Comparison of ENCODE assay signal across 7 mouse cellular contexts in the genomic region with DNA sequence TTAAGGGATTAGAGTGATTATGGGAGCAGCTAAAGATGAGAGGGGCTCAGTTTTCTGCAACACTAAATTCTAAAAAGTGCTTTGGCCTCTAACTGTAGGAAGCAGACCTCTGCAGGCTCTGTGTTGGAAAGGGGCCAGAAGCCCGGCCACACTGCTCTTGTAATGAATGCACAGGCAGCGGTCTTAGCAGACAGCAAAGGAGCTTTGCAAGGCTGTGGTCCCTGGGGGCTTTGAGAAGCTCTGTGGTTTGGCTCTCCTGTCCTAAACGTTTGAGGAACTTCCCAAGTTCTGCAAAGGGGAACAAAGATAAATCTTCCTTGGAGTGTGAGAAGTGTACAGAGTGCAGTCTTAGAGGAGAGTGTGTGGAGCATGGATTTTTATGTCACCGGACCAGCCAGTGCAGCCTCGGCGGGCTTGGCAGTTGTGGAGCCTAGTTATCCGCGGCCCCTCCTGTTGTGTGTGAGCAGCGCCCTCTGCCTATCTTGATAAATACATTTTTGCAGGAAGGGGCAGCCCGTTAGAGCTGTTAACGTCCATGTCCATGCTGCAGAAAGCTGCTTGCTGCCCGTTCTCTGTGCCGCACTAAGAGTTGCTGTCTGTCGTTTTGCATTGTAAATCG. TPM values are rescaled to one million over a fixed set of nuclear protein-coding genes. Genes with fewer than 3 reads are reported as not detected.
DNase-seq lines count a peak whose midpoint lies in the region; ATAC-seq and TF ChIP-seq lines count a peak whose summit lies in the region.

No protein-coding gene starts in this region.

- H3K27ac ChIP-seq in limb, embryonic 14.5 days (replicated peaks; ENCODE audit: low read depth, low read length), result no peak overlapping the region
- H3K27ac ChIP-seq in limb, embryonic 10.5 days, result no peak overlapping the region
- H3K27ac ChIP-seq in kidney, postnatal 0 days, result no peak overlapping the region

- H3K27me3 ChIP-seq in limb, embryonic 14.5 days (ENCODE audit: control insufficient read depth, insufficient read depth, low read length), result no peaks in the 10 kb centered on the region
- H3K27me3 ChIP-seq in limb, embryonic 10.5 days (ENCODE audit: low read depth, poor library complexity, severe bottlenecking), result no peaks in the 10 kb centered on the region
- no peaks in the 10 kb centered on the region for H3K27me3 ChIP-seq in kidney, postnatal 0 days (ENCODE audit: insufficient read depth, low read length)

- peak; percentile 69 for DNase-seq in limb, embryonic 14.5 days (ENCODE audit: low spot score)
- DNase-seq in limb, embryonic 10.5 days (ENCODE audit: low spot score), result no peak
- peak; percentile 25 for DNase-seq in ZHBTc4 (ENCODE audit: low read depth, low spot score)
- peak; percentile 77 for DNase-seq in kidney, postnatal 0 days (ENCODE audit: low spot score)
- DNase-seq in thymus, adult 18-20 months, result no peak
- no peak for DNase-seq in layer of hippocampus, adult 9-10 months (ENCODE audit: low spot score)

- TF ChIP-seq CTCF in kidney, postnatal 0 days (IDR thresholded peaks at IDR 0.05; ENCODE audit: low read depth), result peak; percentile 32; the same call in 1 of the 2 replicates

- WGBS in limb, embryonic 14.5 days, result 75% methylated on average over 15 of the region's 15 CpGs
- 91% methylated on average over 15 of the region's 15 CpGs for WGBS in limb, embryonic 10.5 days
- WGBS in kidney, postnatal 0 days, result 66% methylated on average over 15 of the region's 15 CpGs

- ATAC-seq in limb, embryonic 14.5 days (ENCODE audit: low FRiP score, low read depth), result peak; percentile 35; the same call in 1 of the 2 replicates
- peak; percentile 84 for ATAC-seq in common myeloid progenitor, adult 5-6 weeks (replicated peaks; ENCODE audit: low read depth, poor library complexity, severe bottlenecking)
- ATAC-seq in kidney, postnatal 0 days (replicated peaks; ENCODE audit: low FRiP score, low read depth), result no peak

- no peaks in the 10 kb centered on the region for H3K4me1 ChIP-seq in limb, embryonic 14.5 days (ENCODE audit: control insufficient read depth, insufficient read depth, low read length)
- H3K4me1 ChIP-seq in limb, embryonic 10.5 days, result no peaks in the 10 kb centered on the region
- H3K4me1 ChIP-seq in kidney, postnatal 0 days (replicated peaks; ENCODE audit: insufficient read depth, low read length), result no peaks in the 10 kb centered on the region

- no peak for TF ChIP-seq POLR2A in limb, embryonic 14.5 days (IDR thresholded peaks at IDR 0.05; ENCODE audit: borderline replicate concordance, extremely low read depth, insufficient read depth, insufficient read length)

- H3K4me3 ChIP-seq in limb, embryonic 14.5 days (replicated peaks; ENCODE audit: low read length), result no peak overlapping the region
- H3K4me3 ChIP-seq in limb, embryonic 10.5 days, result no peak overlapping the region
- no peak overlapping the region for H3K4me3 ChIP-seq in kidney, postnatal 0 days (replicated peaks; ENCODE audit: low read depth, low read length)

- H3K36me3 ChIP-seq in limb, embryonic 14.5 days (ENCODE audit: control insufficient read depth, insufficient read depth, low read length), result peaks cover 62% of the 10 kb centered on the region
- peaks cover 81% of the 10 kb centered on the region for H3K36me3 ChIP-seq in limb, embryonic 10.5 days
- peaks cover 53% of the 10 kb centered on the region for H3K36me3 ChIP-seq in kidney, postnatal 0 days (ENCODE audit: insufficient read depth, low read length)

- H3K9me3 ChIP-seq in limb, embryonic 14.5 days (ENCODE audit: control insufficient read depth, low read length), result no peaks in the 10 kb centered on the region
- no peaks in the 10 kb centered on the region for H3K9me3 ChIP-seq in limb, embryonic 10.5 days (replicated peaks)
- no peaks in the 10 kb centered on the region for H3K9me3 ChIP-seq in kidney, postnatal 0 days (replicated peaks; ENCODE audit: low read length)

- no peak overlapping the region for H3K4me2 ChIP-seq in limb, embryonic 14.5 days (replicated peaks; ENCODE audit: low read depth, low read length, severe bottlenecking)
- H3K4me2 ChIP-seq in kidney, postnatal 0 days (ENCODE audit: low read length), result no peak overlapping the region

- H3K9ac ChIP-seq in limb, embryonic 14.5 days (ENCODE audit: low read depth, low read length, severe bottlenecking), result no peak overlapping the region
- no peak overlapping the region for H3K9ac ChIP-seq in kidney, postnatal 0 days (ENCODE audit: low read depth, low read length)

RNA-seq across cellular contexts. Expression of gene Ddx6, which starts 33.0 kb away (rescaled TPM):
- polyA plus RNA-seq in limb, embryonic 14.5 days (2012; rRNA removed), result 41.7 and 42.0 TPM in 2 replicates
- polyA plus RNA-seq in limb, embryonic 14.5 days (2014; fragmentation: Nextera tagmentation; extraction: Ambion mirVana), result 18.5 and 20.4 TPM in 2 replicates
- 17.2 and 23.3 TPM in 2 replicates for polyA plus RNA-seq in limb, embryonic 10.5 days (2016; fragmentation: Nextera tagmentation; extraction: Ambion mirVana)
- 101 and 143 TPM in 2 replicates for total RNA-seq in common myeloid progenitor, adult 5-6 weeks (2017)
- polyA plus RNA-seq in kidney, postnatal 0 days (2015; fragmentation: Nextera tagmentation; extraction: Ambion mirVana), result 13.8 and 14.9 TPM in 2 replicates

RNA-seq across cellular contexts. Expression of gene Treh, which starts 35.4 kb away (rescaled TPM):
- not detected in 2 replicates for polyA plus RNA-seq in limb, embryonic 14.5 days (2012; rRNA removed)
- polyA plus RNA-seq in limb, embryonic 14.5 days (2014; fragmentation: Nextera tagmentation; extraction: Ambion mirVana), result not detected in 2 replicates
- polyA plus RNA-seq in limb, embryonic 10.5 days (2016; fragmentation: Nextera tagmentation; extraction: Ambion mirVana), result not detected in 2 replicates
- not detected in 2 replicates for total RNA-seq in common myeloid progenitor, adult 5-6 weeks (2017)
- 1.5 and 2.2 TPM in 2 replicates for polyA plus RNA-seq in kidney, postnatal 0 days (2015; fragmentation: Nextera tagmentation; extraction: Ambion mirVana)

Comparison
In these comparisons a context has a peak if more than half of its experiments do, and no peak if none do; other contexts are left out.
1. DNase-seq: peak in limb, embryonic 14.5 days (single experiment), ZHBTc4 (single experiment) and kidney, postnatal 0 days (single experiment); none in limb, embryonic 10.5 days (single experiment), thymus, adult 18-20 months (0 of 2) and layer of hippocampus, adult 9-10 months (single experiment).